Mouse (Mus musculus): ENCODE data around the gene Orai1.

Gene Orai1

DNA sequence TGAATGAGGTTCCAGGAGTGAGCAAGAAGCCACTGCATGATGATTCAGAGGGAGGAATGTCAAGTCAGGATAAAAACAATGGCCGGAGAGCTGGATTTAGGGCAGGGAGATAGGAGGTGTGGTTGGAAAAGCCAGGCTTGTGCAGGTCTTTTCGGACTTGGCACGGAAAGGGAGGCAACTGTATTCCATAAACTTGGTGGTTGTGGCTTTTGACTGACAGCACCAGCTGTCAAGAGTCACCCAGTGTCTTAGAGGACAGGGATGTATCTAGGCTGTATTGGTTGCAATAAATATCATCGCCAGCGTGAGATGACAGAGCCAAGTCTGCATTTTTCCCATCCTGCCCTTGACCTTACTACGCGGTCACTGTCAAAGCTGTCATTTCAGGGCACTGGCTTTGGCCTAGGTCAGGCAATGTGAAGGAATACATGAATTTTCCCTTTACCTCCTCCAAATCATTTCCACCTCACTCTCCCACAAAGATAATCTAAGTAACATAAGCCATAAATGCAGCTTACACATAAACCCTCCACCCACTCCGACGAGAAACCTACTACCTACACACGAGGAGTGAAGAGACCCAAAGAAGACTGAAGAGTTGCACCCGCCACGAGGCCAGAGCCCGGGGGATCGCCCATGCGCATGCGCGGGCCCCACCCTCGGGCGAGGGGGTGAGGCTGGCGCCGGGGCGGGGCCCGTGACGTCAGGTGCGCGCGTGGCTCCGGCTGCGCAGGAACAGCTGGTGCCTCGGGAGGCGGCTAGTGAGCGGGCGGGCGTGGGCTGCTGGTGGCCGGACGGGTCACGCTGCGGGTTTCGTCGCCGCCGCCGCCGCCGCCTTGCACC is 60.9 kb downstream of the Orai1 start:
- DNase-seq = peak; percentile 97

- peak; percentile 82 for DNase-seq
Measured at GRCm38 (mm10) chr5:123076419-123077281, 61.8 kb downstream of the Orai1 start.

- DNase-seq = no peak
Measured at GRCm38 (mm10) chr5:123079568-123079967, 64.7 kb downstream of the Orai1 start.

GRCm38 (mm10) chr5:123080041-123080440 is 65.2 kb downstream of the Orai1 start:
- no peak for DNase-seq

Measured in thymus, postnatal 25 days (tissue).